Mouse (Mus musculus): ENCODE data around the gene Tcf3.

DNA sequence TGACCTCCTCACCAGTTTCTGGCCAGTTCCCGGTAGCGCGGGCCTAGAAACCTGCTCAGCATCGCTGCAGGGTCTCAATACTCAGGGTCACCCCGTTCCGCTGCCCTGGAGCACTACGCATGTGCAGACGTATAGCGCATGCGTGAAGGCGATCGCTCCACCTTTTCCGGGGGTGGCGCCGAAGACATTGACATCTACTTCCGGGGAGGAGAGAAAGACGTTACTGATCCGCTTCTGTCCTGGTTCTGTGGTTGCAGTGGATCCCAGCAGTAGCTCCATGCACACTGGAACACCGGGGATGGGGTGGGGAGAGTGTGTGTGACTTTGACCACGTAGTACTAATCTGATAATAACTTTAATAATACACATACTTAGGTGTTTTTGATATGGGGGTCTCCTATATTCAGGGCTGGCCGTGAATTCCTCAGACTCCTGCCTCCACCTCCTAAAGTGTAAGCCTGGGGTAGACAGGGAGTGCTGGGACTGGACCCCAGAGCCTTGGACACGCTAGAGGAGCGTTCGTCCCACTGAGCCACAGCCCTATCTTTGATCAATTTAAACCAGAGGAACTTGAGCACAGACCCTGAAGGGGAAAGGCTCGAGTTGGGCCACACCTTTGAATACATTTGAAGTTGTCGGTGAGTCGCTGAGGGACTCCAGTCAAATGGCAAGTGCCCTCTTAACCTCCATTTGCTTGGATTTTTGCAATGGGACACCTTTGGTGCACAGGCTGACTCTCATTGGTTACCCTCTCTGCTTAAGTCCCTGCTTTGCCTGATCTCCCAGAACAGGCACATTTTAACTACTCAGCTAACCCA, 26.6 kb downstream of the Tcf3 start, which contains the start of gene Uqcr11:
- TF ChIP-seq POLR2A (IDR thresholded peaks at IDR 0.05; ENCODE audit: insufficient read length, low read depth) = peak; percentile 70
- no peak for TF ChIP-seq MYOG (IDR thresholded peaks at IDR 0.05; ENCODE audit: control insufficient read depth in 1 of 3, insufficient read depth in 1 of 3, insufficient read length in 2 of 3, low read depth in 2 of 3)
- no peak for TF ChIP-seq MAX (IDR thresholded peaks at IDR 0.05; ENCODE audit: low read depth)
- no peak for TF ChIP-seq USF1 (IDR thresholded peaks at IDR 0.05; ENCODE audit: low read depth)
- TF ChIP-seq MYOD1 (IDR thresholded peaks at IDR 0.05; ENCODE audit: control insufficient read depth in 1 of 3, insufficient read length in 2 of 3, low read depth in 2 of 3) = no peak
- TF ChIP-seq CEBPB (IDR thresholded peaks at IDR 0.05; ENCODE audit: insufficient read depth, poor library complexity, severe bottlenecking) = no peak
- no peak for TF ChIP-seq TCF12 (IDR thresholded peaks at IDR 0.05; ENCODE audit: insufficient read depth, poor library complexity, severe bottlenecking)
- TF ChIP-seq POLR2AphosphoS2 (IDR thresholded peaks at IDR 0.05; ENCODE audit: insufficient read length, low read depth) = no peak
